Mouse (Mus musculus) neural tube, embryonic 11.5 days (tissue): ENCODE measurements around the gene Fxyd5. TPM values are rescaled to one million over a fixed set of nuclear protein-coding genes. Genes with fewer than 3 reads are reported as not detected.

ENCODE experiments used
- microRNA-seq: library from miRNA; unstranded; fragments of <30 nt; microRNA quantifications from one replicate; pipeline ENCODE4, GENCODE M21; 2016
- polyA plus RNA-seq: library from polyadenylated mRNA; unstranded; fragments of >200 nt; fragmentation: Nextera tagmentation; extraction: Ambion mirVana; gene quantifications from 2 replicates; pipeline ENCODE4 v1.2.1, GENCODE M21; 2014

Fxyd5 gene
- polyA plus RNA-seq, 1 experiment from 2014 or later = 17.3 TPM

Small RNA genes lying within 50 kb of the gene (microRNA-seq; reads per million reads assigned to microRNA genes)
- not detected for gene Mir7050

Other genes with a start within 250 kb of the Fxyd5 start
- gene Ffar2, start 218.7 kb downstream of the Fxyd5 start, polyA plus RNA-seq = not detected in 2 replicates
- not detected in 2 replicates for gene Ffar3, start 186.3 kb downstream of the Fxyd5 start, polyA plus RNA-seq
- 0.05 TPM in 1 of 2 replicates, not detected in the other for gene Ffar1, start 180.9 kb downstream of the Fxyd5 start, polyA plus RNA-seq
- 0.05 TPM in 1 of 2 replicates, not detected in the other for gene Cd22, start 162.1 kb downstream of the Fxyd5 start, polyA plus RNA-seq
- 0.16 and 0.41 TPM in 2 replicates for gene Mag, start 127.6 kb downstream of the Fxyd5 start, polyA plus RNA-seq
- gene Hamp2, start 117.8 kb downstream of the Fxyd5 start, polyA plus RNA-seq = not detected in 2 replicates
- not detected in 2 replicates for gene Hamp, start 98.4 kb downstream of the Fxyd5 start, polyA plus RNA-seq
- gene Usf2, start 85.7 kb downstream of the Fxyd5 start, polyA plus RNA-seq = 27.9 and 28.1 TPM in 2 replicates
- gene Lsr, start 69.0 kb downstream of the Fxyd5 start, polyA plus RNA-seq = 14.1 and 16.6 TPM in 2 replicates
- 0.32 and 0.93 TPM in 2 replicates for gene Fam187b, start 68.7 kb downstream of the Fxyd5 start, polyA plus RNA-seq
- gene Fxyd7, start 9.0 kb upstream of the Fxyd5 start, polyA plus RNA-seq = 30.5 and 36.5 TPM in 2 replicates
- 17.0 and 21.8 TPM in 2 replicates for gene Fxyd1, start 14.7 kb upstream of the Fxyd5 start, polyA plus RNA-seq
- gene Lgi4, start 16.9 kb upstream of the Fxyd5 start, polyA plus RNA-seq = 4.6 and 4.9 TPM in 2 replicates
- 6.0 and 7.7 TPM in 2 replicates for gene Fxyd3, start 34.2 kb upstream of the Fxyd5 start, polyA plus RNA-seq
- 1.6 TPM in 2 replicates for gene Hpn, start 72.8 kb upstream of the Fxyd5 start, polyA plus RNA-seq
- gene Scn1b, start 84.5 kb upstream of the Fxyd5 start, polyA plus RNA-seq = 0.65 and 0.94 TPM in 2 replicates
- gene Gramd1a, start 113.4 kb upstream of the Fxyd5 start, polyA plus RNA-seq = 144 and 159 TPM in 2 replicates
- not detected in 2 replicates for gene Scgb2b2, start 248.0 kb upstream of the Fxyd5 start, polyA plus RNA-seq
- gene Scgb1b2, start 249.3 kb upstream of the Fxyd5 start, polyA plus RNA-seq = not detected in 2 replicates